Mouse (Mus musculus) stomach, embryonic 14.5 days (tissue): ENCODE results near the gene Nxpe3. TPM values are rescaled to one million over a fixed set of nuclear protein-coding genes. Genes with fewer than 3 reads are reported as not detected.

Experiments used
- ATAC-seq: fragments of 200-750 bp; cut with Nextera tagmentation; 2 replicates; pipeline ENCODE4 v1.8.0; 2017; ENCODE audit warnings: low read depth, moderate TSS enrichment; ENCODE audit not compliant: insufficient number of reproducible peaks, insufficient read depth, low FRiP score
- H3K27ac ChIP-seq: fragments of 300-500 bp; sonication (generic); 2 replicates; pipeline ENCODE4 v1.5.1; 2014; ENCODE audit warnings: mild to moderate bottlenecking, low read length, moderate library complexity, mixed read lengths
- H3K27me3 ChIP-seq: fragments of 300-500 bp; sonication (generic); 2 replicates; pipeline ENCODE4 v1.6.1; 2014; ENCODE audit warnings: low read length, control low read depth, mixed read lengths; ENCODE audit not compliant: control insufficient read depth, insufficient read depth
- H3K36me3 ChIP-seq: fragments of 300-500 bp; sonication (generic); 2 replicates; pipeline ENCODE4 v1.6.1; 2014; ENCODE audit warnings: mild to moderate bottlenecking, control low read depth, low read length, moderate library complexity, mixed read lengths; ENCODE audit not compliant: control insufficient read depth, insufficient read depth
- H3K4me1 ChIP-seq: fragments of 300-500 bp; sonication (generic); 2 replicates; pipeline ENCODE4 v1.6.1; 2014; ENCODE audit warnings: low read length, control low read depth, mixed read lengths; ENCODE audit not compliant: control insufficient read depth, insufficient read depth
- H3K4me2 ChIP-seq: fragments of 300-500 bp; sonication (generic); replicated peaks from 2 replicates; pipeline ENCODE4 v1.6.1; 2014; ENCODE audit warnings: low read depth, low read length, control low read depth
- H3K4me3 ChIP-seq: fragments of 300-500 bp; sonication (generic); 2 replicates; pipeline ENCODE4 v1.5.1; 2014; ENCODE audit warnings: low read depth, low read length, control low read depth
- H3K9ac ChIP-seq: fragments of 300-500 bp; sonication (generic); replicated peaks from 2 replicates; pipeline ENCODE4 v1.6.1; 2014; ENCODE audit warnings: low read depth, mild to moderate bottlenecking, control low read depth, low read length, moderate library complexity, mixed read lengths
- H3K9me3 ChIP-seq: fragments of 300-500 bp; sonication (generic); 2 replicates; pipeline ENCODE4 v1.6.1; 2016; ENCODE audit warnings: low read depth, low read length, control low read depth; ENCODE audit not compliant: control insufficient read depth
- WGBS: fragments of 180-500 bp; shearing (Covaris S2); extraction: QIAGEN DNeasy Blood & Tissue Kit; methylation state at CpG from one replicate; pipeline ENCODE4 v1.1.7; 2014; 5-methylcytosine and 5-hydroxymethylcytosine counted together
- polyA plus RNA-seq: library from polyadenylated mRNA; unstranded; fragments of >200 nt; fragmentation: Nextera tagmentation; extraction: Ambion mirVana; gene quantifications from 2 replicates; pipeline ENCODE4 v1.2.1, GENCODE M21; 2014

The Nxpe3 gene
- polyA plus RNA-seq, 1 experiment from 2014 or later: 0.52 TPM

- H3K4me3 ChIP-seq: no peak overlapping the region
- H3K4me2 ChIP-seq: no peak overlapping the region
- H3K4me1 ChIP-seq: peaks cover 10% of the 10 kb centered on the region; the same call in 1 of the 2 replicates
- H3K36me3 ChIP-seq: peaks cover 4% of the 10 kb centered on the region; the same call in 1 of the 2 replicates
- no peaks in the 10 kb centered on the region for H3K27me3 ChIP-seq
- no peak for ATAC-seq
- no peaks in the 10 kb centered on the region for H3K9me3 ChIP-seq
- H3K9ac ChIP-seq: no peak overlapping the region
- 68% methylated on average over 8 of the region's 8 CpGs for WGBS
- H3K27ac ChIP-seq: no peak overlapping the region
Observed at GRCm38 (mm10) chr16:55893410-55894107, 1.5 kb downstream of the Nxpe3 start.

GRCm38 (mm10) chr16:55892484-55892883 is 2.6 kb downstream of the Nxpe3 start:
- H3K4me2 ChIP-seq: no peak overlapping the region
- H3K4me1 ChIP-seq: peaks cover 7% of the 10 kb centered on the region; the same call in 1 of the 2 replicates
- no peak overlapping the region for H3K27ac ChIP-seq
- WGBS: 74% methylated on average over 6 of the region's 7 CpGs
- no peaks in the 10 kb centered on the region for H3K9me3 ChIP-seq
- H3K9ac ChIP-seq: no peak overlapping the region
- H3K36me3 ChIP-seq: peaks cover 4% of the 10 kb centered on the region; the same call in 1 of the 2 replicates
- H3K27me3 ChIP-seq: no peaks in the 10 kb centered on the region
- H3K4me3 ChIP-seq: no peak overlapping the region
- no peak for ATAC-seq

- Histone ChIP-seq H3K27me3 (no peaks in the 10 kb centered on the region), H3K36me3 (peaks cover 4% of the 10 kb centered on the region; the same call in 1 of the 2 replicates), H3K4me3 (no peak overlapping the region), H3K9me3 (no peaks in the 10 kb centered on the region), H3K4me2 (no peak overlapping the region), H3K27ac (no peak overlapping the region), H3K9ac (no peak overlapping the region), H3K4me1 (peaks cover 7% of the 10 kb centered on the region; the same call in 1 of the 2 replicates)
- WGBS: 86% methylated on average over 7 of the region's 7 CpGs
- no peak for ATAC-seq
Observed at GRCm38 (mm10) chr16:55891346-55891745, 3.7 kb downstream of the Nxpe3 start.

DNA sequence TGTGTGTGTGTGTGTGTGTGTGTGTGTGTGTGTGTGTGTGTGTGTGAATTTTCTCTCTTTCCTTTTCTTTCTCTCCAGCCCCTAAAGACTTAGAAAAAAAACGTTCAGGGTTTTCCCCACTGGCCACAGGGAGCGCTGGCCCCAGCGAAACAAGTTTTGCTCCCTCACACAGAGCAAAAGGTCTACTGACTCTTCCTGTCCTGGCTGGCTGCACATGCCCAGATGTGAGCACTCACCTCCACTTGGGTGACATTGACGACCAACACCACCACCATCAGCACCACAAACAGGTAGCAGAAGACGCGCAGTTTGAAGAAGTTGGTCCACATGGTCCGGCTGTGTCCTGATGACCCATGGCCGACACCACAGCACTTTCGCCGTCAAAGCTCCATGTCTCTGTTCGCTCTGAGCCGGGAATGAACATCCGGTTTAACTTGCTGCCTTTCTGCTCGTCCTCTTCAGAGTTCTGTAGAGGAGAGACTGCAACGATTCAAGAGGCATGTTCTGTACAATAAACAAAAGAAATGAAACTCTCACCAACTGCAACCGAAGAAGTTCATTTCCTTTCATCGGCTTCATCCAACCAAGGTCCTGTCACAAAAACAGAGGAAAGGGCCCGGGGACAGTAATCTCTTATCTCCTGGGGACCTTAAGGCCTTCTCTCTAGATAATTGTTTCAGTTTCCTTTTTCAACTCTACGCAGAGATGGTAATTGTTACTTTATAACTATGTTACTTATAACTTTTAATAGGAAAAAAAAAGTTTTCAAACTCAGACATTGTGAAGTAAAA is 4.5 kb downstream of the Nxpe3 start:
- Histone ChIP-seq H3K9me3 (no peaks in the 10 kb centered on the region), H3K9ac (no peak overlapping the region), H3K4me3 (no peak overlapping the region), H3K36me3 (peaks cover 4% of the 10 kb centered on the region; the same call in 1 of the 2 replicates), H3K27me3 (no peaks in the 10 kb centered on the region), H3K27ac (no peak overlapping the region), H3K4me1 (peaks cover 7% of the 10 kb centered on the region; the same call in 1 of the 2 replicates), H3K4me2 (no peak overlapping the region)
- WGBS: 87% methylated on average over 19 of the region's 19 CpGs
- no peak for ATAC-seq

- no peaks in the 10 kb centered on the region for H3K27me3 ChIP-seq
- H3K27ac ChIP-seq: no peak overlapping the region
- peaks cover 4% of the 10 kb centered on the region; the same call in 1 of the 2 replicates for H3K36me3 ChIP-seq
- WGBS: 85% methylated on average over 3 of the region's 3 CpGs
- no peak overlapping the region for H3K4me2 ChIP-seq
- no peaks in the 10 kb centered on the region for H3K9me3 ChIP-seq
- no peak for ATAC-seq
- peaks cover 4% of the 10 kb centered on the region; the same call in 1 of the 2 replicates for H3K4me1 ChIP-seq
- H3K4me3 ChIP-seq: no peak overlapping the region
- no peak overlapping the region for H3K9ac ChIP-seq
Observed at GRCm38 (mm10) chr16:55889451-55889850, 5.6 kb downstream of the Nxpe3 start.

- Histone ChIP-seq H3K4me1 (no peaks in the 10 kb centered on the region), H3K4me2 (no peak overlapping the region), H3K4me3 (no peak overlapping the region), H3K36me3 (peaks cover 4% of the 10 kb centered on the region; the same call in 1 of the 2 replicates), H3K27ac (no peak overlapping the region), H3K9ac (no peak overlapping the region), H3K27me3 (no peaks in the 10 kb centered on the region), H3K9me3 (no peaks in the 10 kb centered on the region)
- ATAC-seq: no peak
- WGBS: 73% methylated on average over 3 of the region's 3 CpGs
Observed at GRCm38 (mm10) chr16:55888584-55888960, 6.5 kb downstream of the Nxpe3 start.

DNA sequence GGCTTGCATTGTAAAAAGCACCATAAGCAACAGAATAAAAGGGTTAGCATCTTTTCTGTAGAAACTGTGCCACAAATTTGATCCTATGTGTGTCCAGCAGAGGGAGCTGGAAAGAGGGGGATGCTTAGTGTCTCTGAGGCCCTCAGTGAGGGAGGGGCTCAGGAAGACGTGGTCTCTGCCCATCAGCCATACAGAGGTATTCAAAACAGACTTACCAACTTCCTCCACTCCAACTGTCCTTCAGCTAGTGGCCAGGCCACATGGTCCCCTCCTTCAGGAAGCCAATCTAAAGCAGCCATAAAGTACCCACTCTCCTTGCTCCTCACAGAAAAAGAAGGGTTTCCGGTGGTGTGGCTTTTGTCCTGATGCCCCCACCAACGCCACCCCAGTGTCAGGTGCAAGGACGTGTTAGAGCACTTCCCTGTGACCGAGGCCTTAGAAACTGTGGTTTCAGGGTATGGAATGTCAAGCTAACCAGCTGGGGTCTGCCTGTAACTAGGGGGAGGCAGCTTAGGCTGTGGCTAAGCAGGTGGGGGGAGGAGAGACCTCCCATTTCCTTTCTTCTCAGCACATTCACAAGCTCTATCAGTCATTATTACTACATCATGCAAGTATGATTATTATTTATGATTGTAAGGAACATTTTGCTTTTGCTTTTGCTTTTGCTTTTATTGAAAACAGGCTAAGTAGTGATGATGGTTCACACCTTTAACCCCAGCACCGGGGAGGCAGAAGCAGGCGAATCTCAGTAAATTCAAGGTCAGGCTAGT is 7.1 kb downstream of the Nxpe3 start:
- Histone ChIP-seq H3K4me2 (no peak overlapping the region), H3K27ac (no peak overlapping the region), H3K27me3 (no peaks in the 10 kb centered on the region), H3K36me3 (peaks cover 4% of the 10 kb centered on the region; the same call in 1 of the 2 replicates), H3K9ac (no peak overlapping the region), H3K4me3 (no peak overlapping the region), H3K9me3 (no peaks in the 10 kb centered on the region), H3K4me1 (no peaks in the 10 kb centered on the region)
- no peak for ATAC-seq
- WGBS: 62% methylated on average over 7 of the region's 7 CpGs

GRCm38 (mm10) chr16:55884246-55884645 is 10.8 kb downstream of the Nxpe3 start:
- Histone ChIP-seq H3K27me3 (no peaks in the 10 kb centered on the region), H3K4me3 (no peak overlapping the region), H3K27ac (no peak overlapping the region), H3K4me2 (no peak overlapping the region), H3K9ac (no peak overlapping the region), H3K4me1 (no peaks in the 10 kb centered on the region), H3K9me3 (no peaks in the 10 kb centered on the region), H3K36me3 (no peaks in the 10 kb centered on the region)
- no peak for ATAC-seq
- WGBS: 85% methylated on average over 11 of the region's 11 CpGs
